Mouse (Mus musculus) hematopoietic stem cell, adult 5-6 weeks (primary cell): ENCODE measurements around the gene Cmtm4. TPM values are rescaled to one million over a fixed set of nuclear protein-coding genes. Genes with fewer than 3 reads are reported as not detected.

Experiments used
- ATAC-seq, 2 experiments: fragments of 125-278 bp in 1 of 2; replicated peaks in 1 of 2; 2 replicates each; pipeline ENCODE4 v1.8.0; 2016 to 2017; ENCODE audit warnings: inconsistent platforms in 2 of 2, mild to moderate bottlenecking in 2 of 2, moderate number of reproducible peaks in 2 of 2, low read depth in 1 of 2, moderate TSS enrichment in 1 of 2; ENCODE audit not compliant: low FRiP score in 2 of 2, poor library complexity in 2 of 2, severe bottlenecking in 2 of 2, insufficient read depth in 1 of 2, low TSS enrichment in 1 of 2
- total RNA-seq: library from RNA; stranded (forward); fragments of 172-1452, 232-1000 nt; gene quantifications from 2 replicates; pipeline ENCODE4 v1.2.3, GENCODE M21; 2017

Gene Cmtm4
- total RNA-seq, 1 experiment from 2014 or later, result 4.4 TPM

GRCm38 (mm10) chr8:104414204-104414603 lies 18.6 kb upstream of the Cmtm4 start:
- no peak for ATAC-seq

GRCm38 (mm10) chr8:104413770-104414169 lies 18.2 kb upstream of the Cmtm4 start:
- no peak for ATAC-seq

- no peak for ATAC-seq
Observed at GRCm38 (mm10) chr8:104412805-104413532, 17.4 kb upstream of the Cmtm4 start.

- no peak for ATAC-seq
Observed at GRCm38 (mm10) chr8:104411972-104412371, 16.4 kb upstream of the Cmtm4 start.

- ATAC-seq, result no peak
Observed at GRCm38 (mm10) chr8:104411468-104411867, 15.9 kb upstream of the Cmtm4 start.

GRCm38 (mm10) chr8:104410628-104411273 lies 15.1 kb upstream of the Cmtm4 start:
- no peak for ATAC-seq

- no peak for ATAC-seq
Observed at GRCm38 (mm10) chr8:104408328-104409110, 12.9 kb upstream of the Cmtm4 start.

- no peak for ATAC-seq
Observed at GRCm38 (mm10) chr8:104406340-104407128, 10.9 kb upstream of the Cmtm4 start.

GRCm38 (mm10) chr8:104405430-104406187 lies 10.0 kb upstream of the Cmtm4 start:
- no peak for ATAC-seq

GRCm38 (mm10) chr8:104403596-104403995 lies 8.0 kb upstream of the Cmtm4 start:
- ATAC-seq, result no peak

- ATAC-seq, result peak; percentile 61 to 76
Observed at GRCm38 (mm10) chr8:104394801-104395702, 555 bp downstream of the Cmtm4 start.

GRCm38 (mm10) chr8:104393767-104394166 lies 1.8 kb downstream of the Cmtm4 start:
- ATAC-seq, result no peak

- ATAC-seq, result no peak
Observed at GRCm38 (mm10) chr8:104393139-104393538, 2.5 kb downstream of the Cmtm4 start.

- ATAC-seq, result no peak
Observed at GRCm38 (mm10) chr8:104390245-104390644, 5.4 kb downstream of the Cmtm4 start.

GRCm38 (mm10) chr8:104387980-104388379 lies 7.6 kb downstream of the Cmtm4 start:
- ATAC-seq, result no peak

- no peak for ATAC-seq
Observed at GRCm38 (mm10) chr8:104387501-104387900, 8.1 kb downstream of the Cmtm4 start.
